Mouse (Mus musculus): Measurements from ENCODE around the gene Nono. TPM values are rescaled to one million over a fixed set of nuclear protein-coding genes. Genes with fewer than 3 reads are reported as not detected.

Nono gene
- polyA plus RNA-seq (2017; shearing (Covaris generic)), result 329 TPM

GRCm38 (mm10) chrX:101429142-101429949 is at the start of gene Nono:
Gene Nono (plus strand): TSS chrX:101429318.

GRCm38 (mm10) chrX:101420700-101421095 is 8.4 kb upstream of the Nono start, which contains the start of gene Zmym3:
Gene Zmym3 (minus strand): TSS chrX:101420849.

GRCm38 (mm10) chrX:101448886-101449475 is 19.9 kb downstream of the Nono start, which contains the start of gene Itgb1bp2:
Gene Itgb1bp2 (plus strand): TSS chrX:101449088.

Other genes with a start within 250 kb of the Nono start
- gene Snx12, start 206.8 kb upstream of the Nono start, polyA plus RNA-seq (2017; shearing (Covaris generic)), result 71.1 TPM
- 2.4 TPM for gene Foxo4, start 174.8 kb upstream of the Nono start, polyA plus RNA-seq (2017; shearing (Covaris generic))
- gene Gm614, start 165.3 kb upstream of the Nono start, polyA plus RNA-seq (2017; shearing (Covaris generic)), result 3.7 TPM
- gene Il2rg, start 161.1 kb upstream of the Nono start, polyA plus RNA-seq (2017; shearing (Covaris generic)), result 1,690 TPM
- not detected for gene Gm20489, start 160.3 kb upstream of the Nono start, polyA plus RNA-seq (2017; shearing (Covaris generic))
- 116 TPM for gene Med12, start 155.3 kb upstream of the Nono start, polyA plus RNA-seq (2017; shearing (Covaris generic))
- gene Nlgn3, start 130.2 kb upstream of the Nono start, polyA plus RNA-seq (2017; shearing (Covaris generic)), result not detected
- gene Gjb1, start 52.9 kb upstream of the Nono start, polyA plus RNA-seq (2017; shearing (Covaris generic)), result not detected
- gene Zmym3, start 8.5 kb upstream of the Nono start, polyA plus RNA-seq (2017; shearing (Covaris generic)), result 19.1 TPM
- 1.1 TPM for gene Itgb1bp2, start 19.8 kb downstream of the Nono start, polyA plus RNA-seq (2017; shearing (Covaris generic))
- gene Taf1, start 103.4 kb downstream of the Nono start, polyA plus RNA-seq (2017; shearing (Covaris generic)), result 35.2 TPM
- 393 TPM for gene Ogt, start 210.7 kb downstream of the Nono start, polyA plus RNA-seq (2017; shearing (Covaris generic))